8 mouse cellular contexts compared by ENCODE assay signal in the genomic region with DNA sequence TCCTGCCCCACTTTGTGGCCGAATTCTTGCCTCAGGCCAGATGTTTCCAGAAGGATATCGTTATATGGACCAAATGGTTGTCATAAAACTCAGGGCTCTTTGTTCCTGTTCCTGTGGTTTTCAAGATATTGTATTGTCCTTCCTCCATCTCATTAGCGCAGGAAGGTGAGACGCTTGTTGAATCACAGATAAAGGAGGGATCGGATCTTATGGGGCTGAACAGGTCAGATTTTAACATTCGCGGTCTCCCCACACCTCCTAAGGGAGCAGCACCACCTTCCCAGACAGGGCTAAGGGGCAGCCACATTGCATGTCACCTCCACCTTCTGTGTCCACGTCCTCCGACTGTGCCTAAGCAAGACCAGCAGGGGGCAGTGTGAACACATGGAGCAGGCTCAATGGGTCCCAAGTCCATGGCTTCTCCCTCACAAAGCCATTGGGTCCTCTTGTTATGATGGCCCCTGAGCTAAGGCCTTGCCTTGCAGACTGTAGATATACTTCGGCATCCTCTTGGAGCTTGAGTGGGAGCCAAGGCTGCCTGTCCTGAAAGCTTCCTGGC. TPM values are rescaled to one million over a fixed set of nuclear protein-coding genes. Genes with fewer than 3 reads are reported as not detected.
A peak's percentile ranks its signal among the peaks of the same experiment; 100 is the strongest.
DNase-seq lines count a peak whose midpoint lies in the region; ATAC-seq and TF ChIP-seq lines count a peak whose summit lies in the region.

No protein-coding gene starts in this region.

- TF ChIP-seq POLR2A in brain, embryonic 14.5 days (IDR thresholded peaks at IDR 0.05; ENCODE audit: borderline replicate concordance, extremely low read depth, insufficient read depth, insufficient read length, poor library complexity, severe bottlenecking) = no peak
- no peak for TF ChIP-seq POLR2A in spleen, adult 2 months (IDR thresholded peaks at IDR 0.05; ENCODE audit: low read depth, low read length)

- no peak overlapping the region for H3K4me3 ChIP-seq in forebrain, embryonic 12.5 days (replicated peaks)
- no peak overlapping the region for H3K4me3 ChIP-seq in hindbrain, embryonic 14.5 days (replicated peaks; ENCODE audit: low read length)
- H3K4me3 ChIP-seq in midbrain, embryonic 13.5 days (replicated peaks) = no peak overlapping the region
- no peak overlapping the region for H3K4me3 ChIP-seq in spleen, adult 2 months (ENCODE audit: extremely low read depth, insufficient read depth, insufficient read length)

- no peak overlapping the region for H3K27ac ChIP-seq in forebrain, embryonic 12.5 days
- H3K27ac ChIP-seq in hindbrain, embryonic 14.5 days = no peak overlapping the region
- H3K27ac ChIP-seq in midbrain, embryonic 13.5 days = no peak overlapping the region
- H3K27ac ChIP-seq in spleen, adult 2 months (ENCODE audit: insufficient read depth, low read length) = no peak overlapping the region

- TF ChIP-seq CTCF in brain, embryonic 14.5 days (IDR thresholded peaks at IDR 0.05; ENCODE audit: borderline replicate concordance, extremely low read depth, insufficient read depth, insufficient read length) = peak; percentile 93
- TF ChIP-seq CTCF in spleen, adult 2 months (IDR thresholded peaks at IDR 0.05; ENCODE audit: extremely low read depth, insufficient read depth, insufficient read length, insufficient replicate concordance) = peak; percentile 87; the same call in 1 of the 2 replicates

- no peaks in the 10 kb centered on the region for H3K9me3 ChIP-seq in forebrain, embryonic 12.5 days
- no peaks in the 10 kb centered on the region for H3K9me3 ChIP-seq in hindbrain, embryonic 14.5 days (ENCODE audit: control insufficient read depth, low read length)
- no peaks in the 10 kb centered on the region for H3K9me3 ChIP-seq in midbrain, embryonic 13.5 days

- no peaks in the 10 kb centered on the region for H3K27me3 ChIP-seq in forebrain, embryonic 12.5 days
- H3K27me3 ChIP-seq in hindbrain, embryonic 14.5 days (ENCODE audit: control insufficient read depth, insufficient read depth, low read length) = no peaks in the 10 kb centered on the region
- H3K27me3 ChIP-seq in midbrain, embryonic 13.5 days = no peaks in the 10 kb centered on the region
- H3K27me3 ChIP-seq in spleen, adult 2 months (ENCODE audit: control insufficient read depth, insufficient read depth, low read length) = no peaks in the 10 kb centered on the region

- no peaks in the 10 kb centered on the region; the same call in 1 of the 2 replicates for H3K4me1 ChIP-seq in forebrain, embryonic 12.5 days
- H3K4me1 ChIP-seq in hindbrain, embryonic 14.5 days (replicated peaks; ENCODE audit: control insufficient read depth, insufficient read depth, low read length) = no peaks in the 10 kb centered on the region
- no peaks in the 10 kb centered on the region for H3K4me1 ChIP-seq in midbrain, embryonic 13.5 days (replicated peaks)
- H3K4me1 ChIP-seq in spleen, adult 2 months (ENCODE audit: control insufficient read depth, insufficient read depth, insufficient read length) = no peaks in the 10 kb centered on the region

- no peak overlapping the region for H3K9ac ChIP-seq in forebrain, embryonic 12.5 days
- no peak overlapping the region for H3K9ac ChIP-seq in hindbrain, embryonic 14.5 days
- no peak overlapping the region for H3K9ac ChIP-seq in midbrain, embryonic 13.5 days (replicated peaks)

- no peak for DNase-seq in cerebellum, adult 11-12 months
- peak; percentile 79 for DNase-seq in brain, embryonic 14.5 days (ENCODE audit: low read depth)
- peak; percentile 70 for DNase-seq in hindbrain, embryonic 14.5 days (ENCODE audit: low spot score)
- peak; percentile 41 to 74 for DNase-seq in left cerebral cortex, postnatal 36 days (ENCODE audit: low spot score in 2 of 2)
- peak in 1 of 2 experiments; percentile 73 for DNase-seq in spleen, adult 2 months (ENCODE audit: low read depth in 1 of 2, low spot score in 2 of 2)

- H3K36me3 ChIP-seq in forebrain, embryonic 12.5 days (replicated peaks) = no peaks in the 10 kb centered on the region
- H3K36me3 ChIP-seq in hindbrain, embryonic 14.5 days (replicated peaks; ENCODE audit: control insufficient read depth, insufficient read depth) = no peaks in the 10 kb centered on the region
- H3K36me3 ChIP-seq in midbrain, embryonic 13.5 days = no peaks in the 10 kb centered on the region
- H3K36me3 ChIP-seq in spleen, adult 2 months (ENCODE audit: control insufficient read depth, insufficient read depth, low read length) = no peaks in the 10 kb centered on the region

- H3K4me2 ChIP-seq in forebrain, embryonic 12.5 days = no peak overlapping the region
- no peak overlapping the region for H3K4me2 ChIP-seq in hindbrain, embryonic 14.5 days (replicated peaks)
- H3K4me2 ChIP-seq in midbrain, embryonic 13.5 days (replicated peaks) = no peak overlapping the region

- intact Hi-C loops in left cerebral cortex, postnatal 36 days (cut with DNase I) = loop anchor here (10.0 kb wide), 1 partner anchor 223 kb away; no protein-coding TSS in a partner anchor

- peak; percentile 49; the same call in 1 of the 2 replicates for ATAC-seq in cerebellum, adult (ENCODE audit: insufficient number of reproducible peaks, low FRiP score, low TSS enrichment)
- peak; percentile 51; the same call in 1 of the 2 replicates for ATAC-seq in forebrain, embryonic 12.5 days (ENCODE audit: low FRiP score)
- peak; percentile 57; the same call in 1 of the 2 replicates for ATAC-seq in hindbrain, embryonic 14.5 days (ENCODE audit: low FRiP score)
- peak; percentile 72 for ATAC-seq in midbrain, embryonic 13.5 days

- 47% methylated on average over 10 of the region's 10 CpGs for WGBS in forebrain, embryonic 12.5 days
- WGBS in hindbrain, embryonic 14.5 days = 56% methylated on average over 10 of the region's 10 CpGs
- WGBS in midbrain, embryonic 13.5 days = 46% methylated on average over 10 of the region's 10 CpGs
- 9% methylated on average over 10 of the region's 10 CpGs for WGBS in spleen, adult 2 months

RNA-seq across cellular contexts. Expression of gene Rlbp1, which starts 15.4 kb away (rescaled TPM):
- 26.1 and 47.4 TPM in 2 replicates for polyA plus RNA-seq in brain, embryonic 14.5 days (2012; rRNA removed)
- polyA plus RNA-seq in forebrain, embryonic 12.5 days (2016; fragmentation: Nextera tagmentation; extraction: Ambion mirVana) = 15.0 and 19.5 TPM in 2 replicates
- polyA plus RNA-seq in hindbrain, embryonic 14.5 days (2014; fragmentation: Nextera tagmentation; extraction: Ambion mirVana) = 25.8 and 26.7 TPM in 2 replicates
- total RNA-seq in left cerebral cortex, postnatal 36 days (2021) = 10 to 100 TPM; 19.0 to 23.8 TPM
- 6.3 and 7.5 TPM in 2 replicates for polyA plus RNA-seq in midbrain, embryonic 13.5 days (2015; fragmentation: Nextera tagmentation; extraction: Ambion mirVana)
- polyA plus RNA-seq in spleen, adult 2 months (2012; rRNA removed) = not detected in 2 replicates

RNA-seq across cellular contexts. Expression of gene Fanci, which starts 20.3 kb away (rescaled TPM):
- polyA plus RNA-seq in brain, embryonic 14.5 days (2012; rRNA removed) = 3.2 and 4.6 TPM in 2 replicates
- 19.6 and 19.7 TPM in 2 replicates for polyA plus RNA-seq in forebrain, embryonic 12.5 days (2016; fragmentation: Nextera tagmentation; extraction: Ambion mirVana)
- 2.3 and 2.5 TPM in 2 replicates for polyA plus RNA-seq in hindbrain, embryonic 14.5 days (2014; fragmentation: Nextera tagmentation; extraction: Ambion mirVana)
- total RNA-seq in left cerebral cortex, postnatal 36 days (2021) = under 1 TPM; 0.42 to 0.50 TPM
- 4.9 and 5.3 TPM in 2 replicates for polyA plus RNA-seq in midbrain, embryonic 13.5 days (2015; fragmentation: Nextera tagmentation; extraction: Ambion mirVana)
- 0.99 and 2.4 TPM in 2 replicates for polyA plus RNA-seq in spleen, adult 2 months (2012; rRNA removed)
